Comparison of ENCODE assay signal across 16 mouse cellular contexts in the genomic region with DNA sequence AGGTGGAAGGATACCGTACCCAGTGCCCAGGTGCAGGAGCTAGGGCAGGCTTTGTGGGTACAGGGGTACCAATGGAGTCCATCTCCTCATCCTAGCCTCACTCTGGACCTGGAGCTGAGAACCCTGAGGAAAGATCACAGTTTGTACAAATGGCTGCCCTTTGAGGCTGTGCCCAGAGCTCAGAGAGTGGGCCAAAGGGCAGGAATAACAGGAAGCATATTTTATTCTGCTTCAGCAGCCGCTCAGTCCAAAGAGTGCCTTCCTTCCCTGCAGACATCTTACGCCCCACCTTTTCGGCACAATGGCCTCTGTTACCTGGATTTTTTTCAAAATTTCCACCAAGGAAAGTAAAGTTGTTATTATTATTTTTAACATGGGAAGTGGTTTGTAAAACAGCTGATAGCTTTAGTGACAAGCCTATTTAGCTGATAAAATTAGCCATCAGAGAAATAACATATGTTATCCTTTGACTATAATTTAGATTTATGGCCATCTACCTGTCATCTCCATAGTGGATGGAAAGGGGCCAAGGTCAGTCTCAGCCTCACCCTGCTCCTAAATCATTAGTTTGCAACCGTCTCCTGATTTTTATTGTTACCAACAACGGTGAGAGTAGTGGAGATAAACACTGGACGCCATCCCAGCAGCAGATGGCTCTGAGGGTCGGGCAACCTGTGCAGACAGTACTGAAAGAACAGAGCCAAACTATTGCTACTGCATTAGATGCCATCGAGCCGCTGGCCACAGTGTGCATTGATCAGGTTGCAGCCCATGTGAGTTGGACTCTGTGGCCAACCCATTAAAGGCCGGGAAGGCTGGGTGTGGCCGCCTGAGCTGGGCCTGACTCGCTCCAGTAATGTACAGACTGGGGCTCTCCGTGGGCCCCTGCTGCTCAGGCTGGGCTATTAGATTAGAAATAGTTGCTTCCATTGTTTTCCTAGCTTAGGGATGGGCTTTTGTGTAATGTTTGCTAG.
A peak's percentile ranks its signal among the peaks of the same experiment; 100 is the strongest.
DNase-seq lines count a peak whose midpoint lies in the region; TF ChIP-seq lines count a peak whose summit lies in the region.
"Had no signal": no experiment of that assay in that cellular context is flagged by ENCODE, and none has a peak within 500 bp of the region (broad histone marks: within the 10 kb centered on the region; RNA-seq: fewer than 3 reads in every experiment).

No protein-coding gene starts in this region.

- H3K4me1 ChIP-seq in heart, embryonic 10.5 days: peaks cover 8% of the 10 kb centered on the region; the same call in 1 of the 2 replicates
- H3K4me1 ChIP-seq: heart, embryonic 13.5 days; hindbrain, embryonic 15.5 days; midbrain, embryonic 15.5 days had no signal

- H3K27me3 ChIP-seq in heart, embryonic 10.5 days (ENCODE audit: insufficient read depth, poor library complexity, severe bottlenecking): peaks cover 37% of the 10 kb centered on the region
- H3K27me3 ChIP-seq: CH12.LX; hindbrain, embryonic 15.5 days; midbrain, embryonic 15.5 days had no signal

- no peak overlapping the region for H3K4me3 ChIP-seq in layer of hippocampus, adult 2 months
- no peak overlapping the region for H3K4me3 ChIP-seq in heart, embryonic 10.5 days
- H3K4me3 ChIP-seq: heart, embryonic 13.5 days; hindbrain, embryonic 15.5 days; left cerebral cortex, adult 2 months; midbrain, embryonic 15.5 days had no signal

- no peak for DNase-seq in layer of hippocampus, adult 2 months (ENCODE audit: low spot score in 2 of 2)
- DNase-seq in layer of hippocampus, postnatal 36 days: no peak
- DNase-seq in brain, adult 2 months (ENCODE audit: low read depth, low spot score): peak; percentile 77
- DNase-seq in cerebellum, adult 9-11 months: peak; percentile 72
- DNase-seq in kidney, postnatal 36 days: peak; percentile 19 to 53
- no peak for DNase-seq in thymus, postnatal 4 days
- no peak for DNase-seq in heart, embryonic 10.5 days (ENCODE audit: low spot score)
- no peak for DNase-seq in lung, postnatal 36 days
- DNase-seq: gastrocnemius, postnatal 10 days; liver; lung, postnatal 14 days had no signal

- no peaks in the 10 kb centered on the region for H3K36me3 ChIP-seq in heart, embryonic 10.5 days
- H3K36me3 ChIP-seq: heart, embryonic 13.5 days; midbrain, embryonic 15.5 days had no signal

- H3K27ac ChIP-seq in layer of hippocampus, adult 2 months: peak overlapping the region; percentile 72
- H3K27ac ChIP-seq in heart, embryonic 10.5 days: no peak overlapping the region
- H3K27ac ChIP-seq: heart, embryonic 13.5 days; hindbrain, embryonic 15.5 days; left cerebral cortex, adult 2 months; midbrain, embryonic 15.5 days had no signal

- TF ChIP-seq CTCF in layer of hippocampus, adult 2 months (conservative IDR thresholded peaks at IDR 0.05): no peak

- WGBS in heart, embryonic 10.5 days: 79% methylated on average over 14 of the region's 14 CpGs

- peaks cover 11% of the 10 kb centered on the region for H3K9me3 ChIP-seq in heart, embryonic 10.5 days
- H3K9me3 ChIP-seq: heart, embryonic 13.5 days; hindbrain, embryonic 15.5 days; midbrain, embryonic 15.5 days had no signal

Comparison
In these comparisons a context has a peak if more than half of its experiments do, and no peak if none do; other contexts are left out.
1. DNase-seq: peak in brain, adult 2 months (single experiment), cerebellum, adult 9-11 months (single experiment) and kidney, postnatal 36 days (2 of 2); none in layer of hippocampus, adult 2 months (0 of 2), layer of hippocampus, postnatal 36 days (0 of 2), thymus, postnatal 4 days (single experiment), heart, embryonic 10.5 days (single experiment) and lung, postnatal 36 days (single experiment).